Mouse (Mus musculus) C2C12 (cell line): ENCODE measurements at regions not wholly inside any gene's neighbourhood (a gene's known extent, or its start where the extent isn't known, plus 50 kb on each side); places are given as distances from the start of the nearest gene placed in this dataset.

ENCODE experiments used
- H3K27me3 ChIP-seq: one replicate; pipeline ENCODE4 v1.6.1; 2011; ENCODE audit not compliant: control insufficient read depth, insufficient read depth, insufficient read length
- H3K36me3 ChIP-seq: one replicate; pipeline ENCODE4 v1.6.1; 2011; ENCODE audit not compliant: control insufficient read depth, insufficient read depth
- H3K4me3 ChIP-seq: one replicate; pipeline ENCODE4 v1.5.1; 2011; ENCODE audit warnings: mild to moderate bottlenecking, control low read depth; ENCODE audit not compliant: poor library complexity, insufficient read depth, severe bottlenecking
- H3K79me2 ChIP-seq: one replicate; pipeline ENCODE4 v1.6.1; 2011; ENCODE audit not compliant: control insufficient read depth, insufficient read depth
- H3K79me3 ChIP-seq: one replicate; pipeline ENCODE4 v1.6.1; 2011; ENCODE audit warnings: low read depth, control low read depth
- H3ac ChIP-seq: one replicate; pipeline ENCODE3; 2011; ENCODE audit warnings: low read depth; ENCODE audit not compliant: control insufficient read depth, insufficient read length
- CEBPB ChIP-seq: IDR thresholded peaks from one replicate; pipeline ENCODE4 v1.6.1; 2011; ENCODE audit warnings: low read depth, mild to moderate bottlenecking, control low read depth, moderate library complexity
- CTCF ChIP-seq: IDR thresholded peaks from one replicate; pipeline ENCODE4 v1.5.1; 2011; ENCODE audit not compliant: control insufficient read depth, insufficient read depth, insufficient read length
- FOSL1 ChIP-seq: IDR thresholded peaks from one replicate; pipeline ENCODE4 v1.8.0; 2011; ENCODE audit warnings: mild to moderate bottlenecking, low read length; ENCODE audit not compliant: poor library complexity, insufficient read depth, severe bottlenecking
- MAX ChIP-seq: IDR thresholded peaks from one replicate; pipeline ENCODE4 v1.6.1; 2011; ENCODE audit warnings: mild to moderate bottlenecking, control low read depth
- MYOD1 ChIP-seq: IDR thresholded peaks from one replicate; pipeline ENCODE4 v1.6.1; 2011; ENCODE audit warnings: low read depth; ENCODE audit not compliant: control insufficient read depth, insufficient read length
- MYOG ChIP-seq: IDR thresholded peaks from one replicate; pipeline ENCODE4 v1.6.1; 2011; ENCODE audit not compliant: control insufficient read depth, insufficient read length; ENCODE audit errors: extremely low read depth
- USF1 ChIP-seq: IDR thresholded peaks from one replicate; pipeline ENCODE4 v1.6.1; 2011; ENCODE audit warnings: low read depth, mild to moderate bottlenecking, control low read depth, moderate library complexity

- H3K79me2 ChIP-seq: no peaks in the 10 kb centered on the region
- TF ChIP-seq MYOD1: no peak
- TF ChIP-seq FOSL1: no peak
- TF ChIP-seq CTCF: no peak
- no peak for TF ChIP-seq CEBPB
- TF ChIP-seq MYOG: no peak
- no peak for TF ChIP-seq USF1
- TF ChIP-seq MAX: no peak
- H3K36me3 ChIP-seq: no peaks in the 10 kb centered on the region
- no peaks in the 10 kb centered on the region for H3K79me3 ChIP-seq
- H3K27me3 ChIP-seq: no peaks in the 10 kb centered on the region
- no peak overlapping the region for H3ac ChIP-seq
- no peak overlapping the region for H3K4me3 ChIP-seq
Observed at GRCm38 (mm10) chr7:39789880-39790279, 272.3 kb downstream of the Zfp619 start.

- no peaks in the 10 kb centered on the region for H3K79me3 ChIP-seq
- H3K4me3 ChIP-seq: no peak overlapping the region
- no peak for TF ChIP-seq CEBPB
- no peaks in the 10 kb centered on the region for H3K36me3 ChIP-seq
- no peak overlapping the region for H3ac ChIP-seq
- H3K27me3 ChIP-seq: no peaks in the 10 kb centered on the region
- no peaks in the 10 kb centered on the region for H3K79me2 ChIP-seq
Observed at GRCm38 (mm10) chr7:39794751-39795150, 277.2 kb downstream of the Zfp619 start.

DNA sequence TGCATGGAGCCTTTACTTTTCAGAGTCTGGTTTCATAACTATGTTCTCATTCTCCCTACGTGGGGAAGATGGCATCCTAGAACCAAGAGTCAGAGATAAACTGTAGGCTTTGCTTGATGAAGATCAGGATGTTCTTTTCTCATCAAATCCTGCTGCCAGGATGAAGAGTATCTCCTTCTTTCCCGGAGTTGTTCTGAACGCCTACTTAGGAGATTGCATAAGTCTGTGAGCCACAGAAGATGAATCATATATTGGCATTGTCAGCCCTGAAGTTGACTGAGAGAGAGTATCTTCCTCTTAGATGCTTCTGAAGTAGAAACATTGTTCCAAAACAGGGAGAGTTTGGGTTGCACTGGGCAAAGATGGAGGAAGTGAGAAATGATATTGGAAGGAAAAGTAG lies 286.7 kb downstream of the Zfp619 start:
- no peak for TF ChIP-seq CTCF
- TF ChIP-seq USF1: no peak
- TF ChIP-seq MYOD1: no peak
- TF ChIP-seq CEBPB: no peak
- no peak for TF ChIP-seq MAX
- TF ChIP-seq MYOG: no peak
- TF ChIP-seq FOSL1: no peak
- H3K4me3 ChIP-seq: no peak overlapping the region
- no peaks in the 10 kb centered on the region for H3K79me3 ChIP-seq
- H3K27me3 ChIP-seq: no peaks in the 10 kb centered on the region
- no peaks in the 10 kb centered on the region for H3K36me3 ChIP-seq
- H3ac ChIP-seq: no peak overlapping the region
- no peaks in the 10 kb centered on the region for H3K79me2 ChIP-seq

DNA sequence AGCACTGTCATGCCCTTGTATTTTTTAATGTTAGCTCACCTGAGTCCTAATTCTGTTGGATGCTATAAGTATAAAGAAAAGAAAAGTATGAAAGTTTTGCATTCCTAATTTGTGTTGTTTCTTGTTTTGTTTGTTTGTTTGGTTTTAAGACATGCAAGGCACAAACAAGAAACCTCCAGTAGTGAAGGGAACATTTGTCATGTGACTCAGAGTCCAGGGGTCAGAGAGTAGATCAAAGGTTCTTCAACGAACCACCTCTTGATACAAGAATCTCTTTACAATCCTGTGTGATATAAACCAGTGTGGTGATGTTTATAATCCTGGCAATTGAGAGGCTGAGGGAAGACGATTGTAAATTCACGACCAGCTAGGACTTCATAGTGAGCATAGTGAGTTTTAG lies 300.5 kb downstream of the Zfp619 start:
- Histone ChIP-seq H3K36me3 (no peaks in the 10 kb centered on the region), H3K79me2 (no peaks in the 10 kb centered on the region), H3K27me3 (no peaks in the 10 kb centered on the region), H3ac (no peak overlapping the region), H3K4me3 (no peak overlapping the region), H3K79me3 (no peaks in the 10 kb centered on the region)
- no peak for TF ChIP-seq CTCF
- TF ChIP-seq USF1: no peak
- TF ChIP-seq MYOG: no peak
- no peak for TF ChIP-seq CEBPB
- TF ChIP-seq MAX: no peak
- TF ChIP-seq FOSL1: no peak

DNA sequence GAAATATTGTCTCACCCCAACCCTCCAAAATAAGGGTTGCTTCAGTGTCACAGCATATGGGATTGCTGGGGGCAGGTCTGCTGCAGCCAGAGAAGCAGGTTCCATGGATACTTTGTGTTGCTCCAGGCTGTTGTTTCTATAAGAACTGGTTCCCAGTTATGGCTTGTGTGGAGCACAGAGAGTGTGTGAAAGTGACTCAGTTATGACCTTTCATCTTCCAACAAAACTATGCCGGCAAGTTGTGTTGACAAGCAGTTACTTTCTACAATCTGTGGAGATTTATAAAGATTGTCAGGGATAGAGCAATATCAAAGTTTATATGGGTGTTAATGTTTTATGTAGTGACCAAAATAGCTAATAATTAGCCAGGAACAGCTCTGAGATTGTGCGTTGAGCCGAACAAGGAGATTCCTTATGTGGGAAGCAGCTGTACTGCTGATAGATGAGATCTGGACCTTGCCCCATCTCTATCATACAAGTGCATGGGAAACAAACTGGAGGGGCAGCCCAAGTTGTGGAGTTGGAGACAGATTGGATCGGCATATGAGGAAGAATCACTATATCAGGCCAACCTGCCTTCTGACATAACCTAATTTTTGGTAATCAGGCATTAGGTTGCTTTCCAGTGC lies 305.1 kb downstream of the Zfp619 start:
- TF ChIP-seq CEBPB (no peak), CTCF (no peak), MAX (no peak), MYOG (no peak), USF1 (no peak), MYOD1 (no peak), FOSL1 (no peak)
- H3K79me2 ChIP-seq: no peaks in the 10 kb centered on the region
- H3K79me3 ChIP-seq: no peaks in the 10 kb centered on the region
- no peak overlapping the region for H3K4me3 ChIP-seq
- no peak overlapping the region for H3ac ChIP-seq
- H3K36me3 ChIP-seq: no peaks in the 10 kb centered on the region
- no peaks in the 10 kb centered on the region for H3K27me3 ChIP-seq

GRCm38 (mm10) chr7:39828378-39828777 lies 310.8 kb downstream of the Zfp619 start:
- H3K79me3 ChIP-seq: no peaks in the 10 kb centered on the region
- H3ac ChIP-seq: no peak overlapping the region
- TF ChIP-seq USF1 (no peak), MYOG (no peak)
- no peak overlapping the region for H3K4me3 ChIP-seq
- no peaks in the 10 kb centered on the region for H3K36me3 ChIP-seq
- H3K27me3 ChIP-seq: no peaks in the 10 kb centered on the region
- no peaks in the 10 kb centered on the region for H3K79me2 ChIP-seq
